In genomic region chr3:86844804-86845481, GRCm38 (mm10) we compare ENCODE assay signal across 8 mouse cellular contexts.
DNase-seq lines count a peak whose midpoint lies in the region; ATAC-seq and TF ChIP-seq lines count a peak whose summit lies in the region.

No protein-coding gene starts in this region.

- peak overlapping the region; percentile 34; the same call in 1 of the 2 replicates for H3K9ac ChIP-seq in forebrain, embryonic 13.5 days
- H3K9ac ChIP-seq in midbrain, embryonic 11.5 days (ENCODE audit: low read length), result peak overlapping the region; percentile 29; the same call in 1 of the 2 replicates

- H3K4me3 ChIP-seq in thymus, adult 2 months (ENCODE audit: control insufficient read depth, insufficient read depth, low read length), result no peak overlapping the region
- peak overlapping the region; percentile 21 for H3K4me3 ChIP-seq in forebrain, embryonic 13.5 days
- H3K4me3 ChIP-seq in midbrain, embryonic 11.5 days (ENCODE audit: low read depth, low read length), result no peak overlapping the region

- no peaks in the 10 kb centered on the region for H3K27me3 ChIP-seq in thymus, adult 2 months (ENCODE audit: control insufficient read depth, insufficient read depth, low read length)
- H3K27me3 ChIP-seq in forebrain, embryonic 13.5 days, result no peaks in the 10 kb centered on the region
- H3K27me3 ChIP-seq in midbrain, embryonic 11.5 days (ENCODE audit: control insufficient read depth, insufficient read depth, low read length), result no peaks in the 10 kb centered on the region

- peaks cover 5% of the 10 kb centered on the region for H3K4me1 ChIP-seq in thymus, adult 2 months (replicated peaks; ENCODE audit: control insufficient read depth, insufficient read depth, low read length)
- H3K4me1 ChIP-seq in forebrain, embryonic 13.5 days, result peaks cover 56% of the 10 kb centered on the region
- peaks cover 15% of the 10 kb centered on the region; the same call in 1 of the 2 replicates for H3K4me1 ChIP-seq in midbrain, embryonic 11.5 days (ENCODE audit: control insufficient read depth, insufficient read depth, low read length)

- no peaks in the 10 kb centered on the region for H3K36me3 ChIP-seq in thymus, adult 2 months (ENCODE audit: control insufficient read depth, insufficient read depth, low read length)
- no peaks in the 10 kb centered on the region for H3K36me3 ChIP-seq in forebrain, embryonic 13.5 days (ENCODE audit: poor library complexity, severe bottlenecking)
- H3K36me3 ChIP-seq in midbrain, embryonic 11.5 days (ENCODE audit: control insufficient read depth, insufficient read depth, low read length), result no peaks in the 10 kb centered on the region

- H3K27ac ChIP-seq in thymus, adult 2 months (ENCODE audit: control insufficient read depth, insufficient read depth, low read length), result no peak overlapping the region
- H3K27ac ChIP-seq in forebrain, embryonic 13.5 days, result peak overlapping the region; percentile 87
- H3K27ac ChIP-seq in midbrain, embryonic 11.5 days (ENCODE audit: low read depth, low read length), result no peak overlapping the region

- WGBS in thymus, adult 2 months, result 65% methylated on average over 8 of the region's 8 CpGs
- 2% methylated on average over 8 of the region's 8 CpGs for WGBS in forebrain, embryonic 13.5 days
- WGBS in midbrain, embryonic 11.5 days, result 8% methylated on average over 8 of the region's 8 CpGs

- TF ChIP-seq CTCF in thymus, adult 2 months (IDR thresholded peaks at IDR 0.05; ENCODE audit: borderline replicate concordance, control insufficient read depth, extremely low read depth, insufficient read depth, low read length, poor library complexity), result no peak

- DNase-seq in thymus, adult 2 months, result peak; percentile 30
- DNase-seq in thymus, postnatal 36 days, result no peak
- peak; percentile 92 for DNase-seq in midbrain, embryonic 11.5 days (ENCODE audit: low spot score, missing footprints)
- DNase-seq in adrenal gland, adult 2 months, result no peak
- DNase-seq in spleen, postnatal 14 days (ENCODE audit: low spot score in 2 of 2), result no peak
- DNase-seq in cerebellum, adult 9-10 months, result no peak

- ATAC-seq in forebrain, embryonic 13.5 days, result peak; percentile 92
- ATAC-seq in midbrain, embryonic 11.5 days (ENCODE audit: low FRiP score), result peak; percentile 81
- ATAC-seq in megakaryocyte-erythroid progenitor cell, adult 5-6 weeks (replicated peaks; ENCODE audit: low FRiP score, low TSS enrichment, poor library complexity, severe bottlenecking), result no peak

- no peak for TF ChIP-seq POLR2A in thymus, adult 2 months (IDR thresholded peaks at IDR 0.05; ENCODE audit: control insufficient read depth, extremely low read depth, insufficient read depth, low read length, poor library complexity)

- H3K4me2 ChIP-seq in forebrain, embryonic 13.5 days, result peak overlapping the region; percentile 56
- H3K4me2 ChIP-seq in midbrain, embryonic 11.5 days, result peak overlapping the region; percentile 29

- no peaks in the 10 kb centered on the region for H3K9me3 ChIP-seq in forebrain, embryonic 13.5 days (replicated peaks)
- H3K9me3 ChIP-seq in midbrain, embryonic 11.5 days (ENCODE audit: control insufficient read depth, low read length), result no peaks in the 10 kb centered on the region

Comparison
In these comparisons a context has a peak if more than half of its experiments do, and no peak if none do; other contexts are left out.
1. DNase-seq: peak in thymus, adult 2 months (single experiment) and midbrain, embryonic 11.5 days (single experiment); none in thymus, postnatal 36 days (0 of 2), adrenal gland, adult 2 months (single experiment), spleen, postnatal 14 days (0 of 2) and cerebellum, adult 9-10 months (single experiment).